Comparison of ENCODE assay signal across 8 mouse cellular contexts in the genomic region with DNA sequence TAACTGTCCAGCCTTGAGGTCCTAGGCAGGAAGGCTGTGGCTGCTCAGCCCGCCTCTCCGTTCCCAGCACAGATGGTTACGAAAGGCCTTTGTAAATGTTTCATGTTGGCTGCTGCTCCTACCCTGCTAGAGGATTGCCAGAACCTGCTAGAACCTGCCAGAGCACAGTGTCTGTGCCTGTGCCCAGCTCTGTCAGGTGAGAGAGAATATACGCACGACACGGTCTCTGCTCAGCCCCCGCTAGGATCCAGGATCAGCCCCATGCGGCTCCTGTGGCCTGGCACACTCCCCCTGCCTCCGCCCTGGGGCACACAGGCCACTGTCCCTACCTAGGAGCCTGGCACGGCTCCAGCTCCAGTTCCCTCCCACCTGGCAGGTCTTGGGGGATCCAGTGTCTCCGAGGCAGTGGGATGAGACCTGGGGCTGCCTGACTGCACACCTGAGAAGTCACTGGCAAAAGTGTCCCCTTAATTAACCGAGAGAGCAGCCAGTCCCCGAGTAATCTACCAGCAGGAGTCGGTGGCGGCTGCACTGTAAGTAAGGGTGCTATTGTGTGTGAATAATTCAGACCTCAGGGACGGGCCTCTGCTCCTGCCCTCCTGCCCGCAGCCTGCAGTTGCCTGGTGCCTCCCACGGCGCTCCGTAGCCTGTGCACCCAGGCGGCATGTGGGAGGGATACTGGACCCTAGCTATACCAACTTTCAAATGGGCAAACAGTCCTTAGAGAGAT.
DNase-seq lines count a peak whose midpoint lies in the region; ATAC-seq and TF ChIP-seq lines count a peak whose summit lies in the region.

No protein-coding gene starts in this region.

- H3K4me3 ChIP-seq in hindbrain, postnatal 0 days (ENCODE audit: low read length) = no peak overlapping the region
- no peak overlapping the region for H3K4me3 ChIP-seq in midbrain, postnatal 0 days (ENCODE audit: low read depth, low read length)
- no peak overlapping the region for H3K4me3 ChIP-seq in thymus, adult 2 months (ENCODE audit: control insufficient read depth, insufficient read depth, low read length)

- peak overlapping the region; percentile 64 for H3K27ac ChIP-seq in hindbrain, postnatal 0 days
- peak overlapping the region; percentile 4 for H3K27ac ChIP-seq in midbrain, postnatal 0 days (ENCODE audit: low read depth, low read length)
- H3K27ac ChIP-seq in thymus, adult 2 months (ENCODE audit: control insufficient read depth, insufficient read depth, low read length) = no peak overlapping the region

- H3K9me3 ChIP-seq in hindbrain, postnatal 0 days (ENCODE audit: low read length) = no peaks in the 10 kb centered on the region
- H3K9me3 ChIP-seq in midbrain, postnatal 0 days (ENCODE audit: low read length) = no peaks in the 10 kb centered on the region

- no peak for TF ChIP-seq POLR2A in thymus, adult 2 months (IDR thresholded peaks at IDR 0.05; ENCODE audit: control insufficient read depth, extremely low read depth, insufficient read depth, low read length, poor library complexity)

- H3K36me3 ChIP-seq in hindbrain, postnatal 0 days (ENCODE audit: insufficient read depth, low read length) = no peaks in the 10 kb centered on the region
- H3K36me3 ChIP-seq in midbrain, postnatal 0 days (ENCODE audit: insufficient read depth, low read length) = no peaks in the 10 kb centered on the region
- H3K36me3 ChIP-seq in thymus, adult 2 months (ENCODE audit: control insufficient read depth, insufficient read depth, low read length) = no peaks in the 10 kb centered on the region

- 45% methylated on average over 21 of the region's 21 CpGs for WGBS in hindbrain, postnatal 0 days
- WGBS in midbrain, postnatal 0 days = 57% methylated on average over 21 of the region's 21 CpGs
- WGBS in thymus, adult 2 months = 92% methylated on average over 21 of the region's 21 CpGs

- no peaks in the 10 kb centered on the region for H3K27me3 ChIP-seq in hindbrain, postnatal 0 days (ENCODE audit: insufficient read depth, low read length)
- H3K27me3 ChIP-seq in midbrain, postnatal 0 days (ENCODE audit: insufficient read depth, low read length) = no peaks in the 10 kb centered on the region
- H3K27me3 ChIP-seq in thymus, adult 2 months (ENCODE audit: control insufficient read depth, insufficient read depth, low read length) = no peaks in the 10 kb centered on the region

- H3K4me1 ChIP-seq in hindbrain, postnatal 0 days (ENCODE audit: insufficient read depth, low read length) = peaks cover 40% of the 10 kb centered on the region
- H3K4me1 ChIP-seq in midbrain, postnatal 0 days (ENCODE audit: insufficient read depth, low read length) = peaks cover 18% of the 10 kb centered on the region
- peaks cover 18% of the 10 kb centered on the region for H3K4me1 ChIP-seq in thymus, adult 2 months (replicated peaks; ENCODE audit: control insufficient read depth, insufficient read depth, low read length)

- ATAC-seq in hindbrain, postnatal 0 days = 0 out of 2 replicates have a peak, but pooled peaks have one; percentile 22
- peak; percentile 42; the same call in 1 of the 2 replicates for ATAC-seq in midbrain, postnatal 0 days (ENCODE audit: low FRiP score)
- ATAC-seq in erythroid progenitor cell, adult 5-6 weeks (replicated peaks; ENCODE audit: low FRiP score, poor library complexity, severe bottlenecking) = no peak

- peak; percentile 65 for DNase-seq in layer of hippocampus, adult 11-12 months (ENCODE audit: low spot score)
- DNase-seq in layer of hippocampus, postnatal 14 days (ENCODE audit: low spot score in 2 of 2) = no peak
- peak; percentile 94 for DNase-seq in brain, adult 2 months (ENCODE audit: low read depth, low spot score)
- peak; percentile 77 to 79 for DNase-seq in cerebellum, postnatal 36 days
- no peak for DNase-seq in hindbrain, postnatal 0 days (ENCODE audit: low spot score)
- DNase-seq in midbrain, postnatal 0 days (ENCODE audit: low spot score) = no peak
- DNase-seq in thymus, adult 2 months = no peak

- H3K4me2 ChIP-seq in hindbrain, postnatal 0 days (ENCODE audit: low read depth, low read length) = no peak overlapping the region
- H3K4me2 ChIP-seq in midbrain, postnatal 0 days (ENCODE audit: low read depth, low read length, poor library complexity, severe bottlenecking) = no peak overlapping the region

- H3K9ac ChIP-seq in hindbrain, postnatal 0 days (replicated peaks; ENCODE audit: low read length) = no peak overlapping the region
- no peak overlapping the region for H3K9ac ChIP-seq in midbrain, postnatal 0 days (replicated peaks; ENCODE audit: low read length, poor library complexity, severe bottlenecking)

- TF ChIP-seq CTCF in hindbrain, postnatal 0 days (IDR thresholded peaks at IDR 0.05; ENCODE audit: low read depth) = no peak
- TF ChIP-seq CTCF in midbrain, postnatal 0 days (IDR thresholded peaks at IDR 0.05) = peak; percentile 33; the same call in 1 of the 2 replicates
- TF ChIP-seq CTCF in thymus, adult 2 months (IDR thresholded peaks at IDR 0.05; ENCODE audit: borderline replicate concordance, control insufficient read depth, extremely low read depth, insufficient read depth, low read length, poor library complexity) = no peak

Comparison
In these comparisons a context has a peak if more than half of its experiments do, and no peak if none do; other contexts are left out.
1. DNase-seq: peak in layer of hippocampus, adult 11-12 months (single experiment), brain, adult 2 months (single experiment) and cerebellum, postnatal 36 days (2 of 2); none in layer of hippocampus, postnatal 14 days (0 of 2), hindbrain, postnatal 0 days (single experiment), midbrain, postnatal 0 days (single experiment) and thymus, adult 2 months (single experiment).